Mouse (Mus musculus) ES-Bruce4 (cell line): ENCODE measurements around the gene Cfb.

Source experiments
- CTCF ChIP-seq: IDR thresholded peaks from one replicate; pipeline ENCODE4 v1.8.1; 2011; ENCODE audit warnings: low read depth, low read length
- EP300 ChIP-seq: IDR thresholded peaks from 2 replicates; pipeline ENCODE4 v1.6.1; 2011; ENCODE audit warnings: low read depth, low read length; ENCODE audit not compliant: insufficient read depth
- POLR2A ChIP-seq: IDR thresholded peaks from one replicate; pipeline ENCODE4 v1.8.1; 2011; ENCODE audit warnings: low read length; ENCODE audit not compliant: insufficient read depth

- TF ChIP-seq CTCF (no peak), EP300 (no peak), POLR2A (no peak)
Observed at GRCm38 (mm10) chr17:34844884-34845283, 17.4 kb downstream of the Cfb start.
